Mouse (Mus musculus): ENCODE measurements around the gene Ebpl. TPM values are rescaled to one million over a fixed set of nuclear protein-coding genes. Genes with fewer than 3 reads are reported as not detected.

Gene Ebpl
- polyA plus RNA-seq (2012; rRNA removed): 2.1 and 3.3 TPM in 2 replicates

DNA sequence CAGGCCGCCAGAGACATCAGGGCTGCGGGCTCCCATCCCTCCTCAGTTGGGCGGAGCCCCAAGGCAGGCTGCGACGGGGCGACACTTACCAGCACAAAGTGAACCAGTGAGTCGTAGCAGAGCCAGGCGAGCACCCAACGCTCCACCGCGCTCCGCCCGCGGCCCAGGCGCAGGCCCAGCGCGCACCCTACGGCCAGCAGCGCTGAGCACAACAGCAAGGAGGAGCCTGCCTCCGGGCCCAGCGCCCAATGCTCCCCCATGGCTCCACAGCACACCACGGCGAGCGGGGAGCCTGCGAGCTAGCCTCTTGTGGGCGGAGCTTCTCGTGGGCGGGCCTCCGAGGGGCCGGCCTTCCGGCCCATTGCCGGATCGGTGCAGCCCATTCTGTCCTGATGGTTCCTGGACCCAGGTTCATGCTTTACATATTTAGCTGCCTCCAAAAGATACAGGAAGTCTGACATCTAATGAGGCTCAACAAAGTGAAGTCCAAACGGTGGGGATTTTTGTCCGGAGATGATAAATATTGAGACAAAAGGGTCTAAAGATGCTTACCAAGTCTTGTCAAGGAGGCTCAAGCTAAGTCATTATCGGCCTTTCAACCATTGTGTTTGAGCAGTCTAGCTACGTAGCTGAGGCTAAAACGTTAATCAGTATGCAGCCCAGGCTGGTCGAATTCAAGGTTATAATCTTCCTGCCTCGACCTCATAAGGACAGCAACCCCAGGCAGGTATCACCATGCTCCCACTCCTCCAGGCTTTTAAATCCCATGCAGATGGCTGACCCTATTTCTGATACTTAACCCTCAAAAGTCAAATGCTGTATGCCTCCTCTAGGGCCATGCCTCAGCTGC, at the start of gene Ebpl:
Gene Ebpl, minus strand, starts transcription at position 309 of the 850 bp plus-strand sequence.

DNA sequence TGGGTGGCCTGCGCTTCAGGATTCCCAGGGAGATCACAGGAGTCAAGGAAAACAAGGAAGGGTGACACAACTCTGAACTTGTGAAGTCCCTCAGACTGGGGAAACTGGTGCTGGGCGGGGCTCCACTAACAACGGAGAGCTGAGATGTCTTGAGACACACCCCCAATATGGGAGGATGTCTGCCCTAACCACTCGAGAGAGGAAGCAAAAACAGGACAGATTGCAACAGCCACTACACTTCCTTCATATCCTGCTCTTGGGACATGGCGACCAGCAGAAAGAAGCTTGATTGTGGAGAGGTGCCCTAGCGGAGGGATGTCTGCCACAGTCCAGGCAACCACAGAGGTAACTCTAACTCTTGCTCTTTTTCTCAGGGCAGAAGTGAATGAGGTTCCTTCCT, 50.6 kb downstream of the Ebpl start, which contains the start of gene Arl11:
Gene Arl11, plus strand, starts transcription at position 161 of the 400 bp plus-strand sequence.

Other genes with a start within 250 kb of the Ebpl start
- 0.88 and 0.95 TPM in 2 replicates for gene Sacs, start 222.0 kb downstream of the Ebpl start, polyA plus RNA-seq (2012; rRNA removed)
- gene Sgcg, start 101.9 kb downstream of the Ebpl start, polyA plus RNA-seq (2012; rRNA removed): 0.02 and 0.06 TPM in 2 replicates
- 3.3 and 3.5 TPM in 2 replicates for gene Arl11, start 50.7 kb downstream of the Ebpl start, polyA plus RNA-seq (2012; rRNA removed)
- 8.5 and 9.0 TPM in 2 replicates for gene Kpna3, start 79.4 kb upstream of the Ebpl start, polyA plus RNA-seq (2012; rRNA removed)
- 4.2 TPM in 2 replicates for gene Spryd7, start 196.4 kb upstream of the Ebpl start, polyA plus RNA-seq (2012; rRNA removed)
- gene Trim13, start 237.8 kb upstream of the Ebpl start, polyA plus RNA-seq (2012; rRNA removed): 1.7 and 2.5 TPM in 2 replicates
- gene Kcnrg, start 247.0 kb upstream of the Ebpl start, polyA plus RNA-seq (2012; rRNA removed): 0.02 TPM in 2 replicates

Data from liver, embryonic 18 days (tissue).